Mouse (Mus musculus): Measurements from ENCODE around the gene Hist1h4f.

Gene Hist1h4f

GRCm38 (mm10) chr13:23506351-23506750 is 45.1 kb downstream of the Hist1h4f start:
- no peak for DNase-seq

- no peak for DNase-seq
Measured at GRCm38 (mm10) chr13:23505662-23506345, 45.6 kb downstream of the Hist1h4f start.

- no peak for DNase-seq
Measured at GRCm38 (mm10) chr13:23503797-23504196, 47.7 kb downstream of the Hist1h4f start.

GRCm38 (mm10) chr13:23502916-23503315 is 48.5 kb downstream of the Hist1h4f start:
- no peak for DNase-seq

GRCm38 (mm10) chr13:23502031-23502567 is 49.3 kb downstream of the Hist1h4f start:
- DNase-seq, result no peak

- no peak for DNase-seq
Measured at GRCm38 (mm10) chr13:23501511-23501910, 49.9 kb downstream of the Hist1h4f start.
